Mouse (Mus musculus): ENCODE results near the gene Igf1r. TPM values are rescaled to one million over a fixed set of nuclear protein-coding genes. Genes with fewer than 3 reads are reported as not detected.

Igf1r gene
- total RNA-seq, 2 experiments from 2014 or later: 17.9 to 21.3 TPM

DNA sequence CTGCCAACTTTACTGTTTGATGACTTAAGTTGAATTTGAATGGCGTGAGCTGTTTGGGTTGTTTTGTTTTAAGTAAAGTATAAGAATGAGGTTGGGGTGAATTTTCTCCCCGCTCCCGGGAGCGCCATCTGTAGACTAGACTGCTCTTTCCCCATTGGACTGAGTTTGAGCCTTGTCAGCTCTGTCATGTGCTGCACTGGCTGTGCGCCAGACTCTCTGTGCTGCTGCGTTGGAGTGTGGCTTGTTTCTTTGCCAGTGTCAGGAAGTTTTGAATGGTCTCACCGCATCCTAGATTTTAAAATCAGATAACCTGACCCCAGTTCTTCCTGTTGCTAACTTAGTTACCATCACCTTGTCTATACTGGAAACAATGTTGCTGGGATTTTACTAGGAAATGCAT lies 118.0 kb downstream of the Igf1r start:
- DNase-seq: peak; percentile 77 to 79
- intact Hi-C loops (cut with DNase I): loop anchor here (5.0 kb wide), 1 partner anchor 57 kb away; no protein-coding TSS in a partner anchor

DNA sequence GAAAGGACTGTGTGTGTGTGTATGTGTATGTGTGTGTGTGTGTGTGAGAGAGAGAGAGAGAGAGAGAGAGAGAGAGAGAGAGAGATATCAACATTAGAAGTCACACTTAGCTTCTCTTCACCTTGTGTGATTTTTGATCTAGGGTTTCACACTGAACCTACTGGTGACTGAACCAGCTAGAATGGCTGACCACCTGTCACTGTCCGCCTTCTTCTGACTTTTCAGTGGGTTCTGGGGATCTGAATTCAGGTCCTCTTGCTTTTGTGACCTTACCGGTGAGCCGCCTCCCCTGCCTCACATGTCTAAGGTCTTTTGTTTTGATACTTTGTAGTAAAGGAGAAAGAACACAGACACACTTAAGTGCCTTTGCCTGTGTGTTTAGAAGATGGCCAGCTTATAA lies 118.4 kb downstream of the Igf1r start:
- no peak for DNase-seq
- intact Hi-C loops (cut with DNase I): loop anchor here (5.0 kb wide), 1 partner anchor 56 kb away; no protein-coding TSS in a partner anchor

DNA sequence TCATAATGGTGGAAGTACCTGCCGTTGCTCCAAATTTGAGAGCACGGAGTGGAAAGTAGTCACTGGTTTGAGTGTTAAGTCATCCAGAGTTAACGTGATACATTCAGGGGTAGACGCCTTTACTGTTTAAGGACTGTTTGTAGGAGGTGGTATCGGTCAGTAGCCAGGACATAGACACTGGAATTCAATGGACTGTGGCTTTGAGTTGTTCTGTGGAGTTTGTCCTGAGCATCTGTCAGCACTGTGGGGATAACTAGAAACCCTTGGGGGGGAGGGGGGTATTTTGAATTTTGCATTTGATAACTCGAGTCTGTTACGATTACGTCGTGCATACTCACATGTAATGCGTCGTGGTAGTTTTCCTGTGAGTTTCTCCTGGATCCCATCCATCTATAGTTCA lies 119.1 kb downstream of the Igf1r start:
- no peak for DNase-seq
- intact Hi-C loops (cut with DNase I): loop anchor here (5.0 kb wide), 1 partner anchor 56 kb away; no protein-coding TSS in a partner anchor

DNA sequence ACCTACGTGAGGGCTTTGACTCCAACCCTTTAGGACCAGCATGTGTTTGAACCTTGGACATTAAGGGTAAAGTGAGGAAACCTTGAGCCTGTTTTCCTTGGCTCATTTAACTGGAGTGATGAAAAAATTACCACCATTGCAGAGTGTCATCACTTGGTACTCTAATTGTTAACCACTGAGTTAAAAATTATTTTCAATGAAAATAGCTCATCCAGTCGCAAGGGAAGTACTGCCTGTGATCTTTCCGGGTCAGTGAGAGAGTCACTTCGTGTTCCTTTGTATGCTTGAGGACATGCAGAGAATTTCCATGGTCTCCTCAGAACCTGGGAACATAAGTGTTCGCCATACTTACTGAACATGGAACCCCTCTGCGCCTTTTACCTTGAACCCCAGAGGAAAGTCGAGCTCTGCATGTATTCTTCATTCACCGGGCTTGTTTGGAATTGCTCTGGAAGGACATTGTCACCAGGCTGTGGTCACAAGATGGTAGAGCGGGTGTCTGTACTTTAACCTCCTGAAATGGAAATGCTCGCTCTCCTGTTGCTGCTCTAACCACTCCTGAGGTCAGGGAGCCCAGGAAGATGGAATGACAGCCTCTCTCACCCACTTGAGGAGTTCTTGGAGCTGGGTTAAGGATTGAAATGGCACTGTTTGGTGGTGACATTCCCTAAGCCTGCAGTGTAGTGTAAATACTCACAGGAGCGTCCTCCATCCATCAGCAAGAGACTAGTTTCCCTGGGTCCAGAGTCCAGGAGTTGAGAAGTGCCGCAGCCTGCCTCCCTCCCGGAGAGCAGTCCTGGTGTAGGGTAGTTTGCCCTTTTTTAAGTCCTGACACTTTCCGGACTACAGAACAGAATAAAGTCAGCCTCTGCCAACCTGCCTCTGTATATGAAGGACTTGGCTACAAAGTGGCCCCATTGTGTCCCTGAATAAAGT lies 120.2 kb downstream of the Igf1r start:
- DNase-seq: no peak
- intact Hi-C loops (cut with DNase I): loop anchor here (5.0 kb wide), 1 partner anchor 55 kb away; no protein-coding TSS in a partner anchor

DNA sequence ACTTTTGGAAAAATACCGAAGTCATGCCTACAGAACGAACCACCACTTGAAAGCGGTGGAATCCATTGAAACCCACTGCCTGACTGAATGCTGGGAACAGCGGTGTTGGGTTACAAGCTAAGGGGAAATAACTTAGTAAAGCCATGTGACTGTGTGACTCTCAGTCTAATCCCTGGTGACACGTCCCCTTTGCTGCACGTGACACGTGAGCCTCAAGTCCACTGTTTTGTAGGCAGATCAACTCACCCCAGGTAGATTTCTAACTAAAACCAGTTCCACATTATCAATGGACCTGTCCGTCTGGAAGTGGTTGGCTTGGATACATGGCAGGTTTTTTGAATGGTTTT lies 120.8 kb downstream of the Igf1r start:
- intact Hi-C loops (cut with DNase I): loop anchor here (5.0 kb wide), 1 partner anchor 54 kb away; no protein-coding TSS in a partner anchor
- no peak for DNase-seq

DNA sequence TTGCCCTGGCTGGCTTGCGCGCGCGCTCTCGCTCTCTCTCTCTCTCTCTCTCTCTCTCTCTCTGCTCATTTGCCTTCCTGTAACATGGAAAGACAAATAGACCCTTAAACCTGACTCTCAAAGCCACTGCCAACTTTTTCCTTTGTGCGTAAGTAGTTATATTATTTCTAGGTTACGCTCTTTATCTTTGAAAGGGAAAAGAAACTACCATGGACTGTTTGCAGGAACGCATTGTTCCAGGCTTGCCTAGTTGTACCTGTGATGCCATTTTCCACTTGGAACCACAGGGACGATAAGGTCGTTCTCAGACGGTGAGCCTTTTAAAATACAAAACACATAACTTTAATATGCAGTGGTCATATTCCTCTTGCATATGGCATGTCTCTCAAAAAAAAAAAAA lies 122.1 kb downstream of the Igf1r start:
- DNase-seq: no peak
- intact Hi-C loops (cut with DNase I): loop anchor here (5.0 kb wide), 1 partner anchor 53 kb away; no protein-coding TSS in a partner anchor

DNA sequence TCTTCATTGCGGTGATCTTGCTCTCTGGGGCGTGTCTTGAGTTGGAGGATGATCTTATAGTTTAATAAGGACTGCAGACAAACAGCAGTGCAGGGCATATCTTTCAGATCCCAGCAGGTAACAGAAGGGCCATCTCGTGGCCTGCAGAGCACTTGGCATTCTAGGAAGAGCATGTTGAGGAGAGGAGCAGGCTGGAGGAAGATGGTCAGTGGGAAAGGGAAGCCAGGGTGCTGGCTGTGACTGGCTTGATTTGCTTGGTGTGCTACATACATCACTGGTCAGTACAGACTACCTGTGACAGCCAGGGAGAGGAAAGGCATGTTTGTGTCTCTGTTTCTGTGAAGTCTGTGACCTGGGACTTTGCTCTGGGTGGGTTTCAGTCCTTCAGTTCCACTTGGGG lies 122.8 kb downstream of the Igf1r start:
- intact Hi-C loops (cut with DNase I): no loop called here
- no peak for DNase-seq

DNA sequence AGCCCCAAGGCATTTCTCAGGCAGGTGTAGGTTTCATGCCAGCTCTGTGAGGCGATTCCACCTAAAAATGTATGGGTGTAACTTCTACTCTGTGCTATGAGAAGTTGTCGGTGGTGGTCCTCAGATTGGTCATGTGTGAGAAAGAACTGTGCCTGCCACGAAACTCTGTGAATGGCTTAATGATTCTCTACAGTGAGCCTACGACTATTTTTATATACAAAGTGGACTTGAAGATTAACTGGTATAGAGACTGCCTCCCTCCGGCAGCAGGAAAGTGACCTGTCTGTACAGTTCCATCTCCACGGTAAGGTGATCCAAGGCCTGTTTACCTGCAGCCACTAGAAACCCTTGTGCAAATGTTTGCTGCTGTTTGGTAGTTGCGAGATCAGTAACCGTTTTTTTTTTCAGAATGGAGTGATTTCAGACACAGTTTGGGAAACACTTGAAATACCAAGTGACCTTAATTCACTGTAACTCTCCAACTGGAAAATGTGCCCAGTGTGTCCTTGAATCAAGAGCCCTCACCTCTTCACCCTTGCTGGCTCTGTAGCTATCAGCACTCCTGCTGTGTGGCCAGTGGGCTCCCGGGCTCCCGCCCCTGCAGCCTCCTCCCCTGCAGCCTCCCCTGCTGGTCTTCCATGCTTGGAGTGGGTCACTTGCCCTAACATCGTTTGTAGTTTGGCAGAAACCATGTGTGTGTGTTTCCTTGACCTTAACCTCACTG lies 127.7 kb downstream of the Igf1r start:
- intact Hi-C loops (cut with DNase I): no loop called here
- no peak for DNase-seq

DNA sequence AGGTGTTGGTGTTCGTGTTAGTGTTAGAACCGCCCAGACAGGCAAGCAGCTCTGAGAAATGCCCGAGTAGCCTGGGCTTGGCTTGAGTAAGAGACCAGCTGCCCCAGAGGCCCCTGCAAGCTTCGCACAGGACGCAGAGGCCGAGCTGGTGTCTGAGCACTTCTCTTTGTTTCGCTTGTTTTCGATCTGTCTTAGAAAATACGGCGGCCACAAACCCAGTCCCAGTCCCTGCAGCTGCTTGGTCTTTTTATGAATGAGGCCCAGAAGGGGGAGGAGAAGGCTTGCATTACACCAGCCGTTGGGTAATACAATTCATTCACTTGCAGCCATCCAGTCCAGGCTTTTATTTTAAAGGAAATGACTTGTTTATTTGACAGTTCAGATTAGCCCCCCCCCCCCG lies 132.7 kb downstream of the Igf1r start:
- intact Hi-C loops (cut with DNase I): no loop called here

DNA sequence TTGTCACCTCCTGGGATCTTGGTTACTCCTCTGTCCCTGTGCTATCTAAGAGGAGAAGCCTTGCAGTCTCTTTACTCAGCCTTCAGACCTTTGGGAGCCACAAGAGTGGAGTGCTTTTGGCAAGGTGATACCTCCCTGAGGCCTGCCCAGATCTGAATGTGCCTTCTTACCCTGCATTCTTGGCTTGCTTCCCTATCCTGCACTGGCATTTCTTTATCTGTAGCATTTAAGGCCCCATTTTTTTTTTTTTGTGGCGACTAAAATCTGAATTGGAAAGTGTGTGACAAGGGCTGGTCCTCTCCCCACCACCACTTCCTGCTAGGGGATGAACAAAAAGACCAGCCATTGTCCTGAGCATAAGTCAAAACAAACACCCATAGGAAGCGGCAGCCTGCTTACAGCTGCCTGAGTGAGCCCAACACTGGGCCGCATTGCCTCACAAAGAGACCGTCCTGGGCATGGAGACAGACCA lies 133.3 kb downstream of the Igf1r start:
- DNase-seq: peak; percentile 27 to 44
- intact Hi-C loops (cut with DNase I): loop anchor here (2.0 kb wide), 1 partner anchor 41 kb away; no protein-coding TSS in a partner anchor

More for the DNA sequence above, 132.7 kb downstream of the Igf1r start:
- DNase-seq: peak; percentile 31 to 58

DNA sequence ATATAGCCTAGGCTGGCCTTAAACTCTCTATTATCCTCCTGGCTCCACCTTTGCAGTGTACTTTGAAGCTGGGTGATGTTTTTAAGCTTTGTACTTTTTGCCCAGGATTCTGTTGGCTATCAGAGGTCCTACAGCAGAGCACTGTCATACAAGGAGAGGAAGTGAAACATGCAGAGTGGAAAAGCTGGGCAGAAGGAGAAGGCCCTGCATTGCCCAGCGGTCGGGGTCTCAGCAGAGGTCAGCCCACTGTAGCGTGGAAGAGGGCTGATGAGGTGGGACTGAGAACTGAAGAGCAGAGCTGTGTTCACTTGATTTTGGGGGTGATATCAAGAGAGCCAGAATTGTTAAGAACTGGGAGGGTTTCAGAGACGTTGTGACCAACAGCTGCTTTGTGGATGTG lies 134.9 kb downstream of the Igf1r start:
- no peak for DNase-seq
- intact Hi-C loops (cut with DNase I): loop anchor here (2.0 kb wide), 1 partner anchor 39 kb away; no protein-coding TSS in a partner anchor

DNA sequence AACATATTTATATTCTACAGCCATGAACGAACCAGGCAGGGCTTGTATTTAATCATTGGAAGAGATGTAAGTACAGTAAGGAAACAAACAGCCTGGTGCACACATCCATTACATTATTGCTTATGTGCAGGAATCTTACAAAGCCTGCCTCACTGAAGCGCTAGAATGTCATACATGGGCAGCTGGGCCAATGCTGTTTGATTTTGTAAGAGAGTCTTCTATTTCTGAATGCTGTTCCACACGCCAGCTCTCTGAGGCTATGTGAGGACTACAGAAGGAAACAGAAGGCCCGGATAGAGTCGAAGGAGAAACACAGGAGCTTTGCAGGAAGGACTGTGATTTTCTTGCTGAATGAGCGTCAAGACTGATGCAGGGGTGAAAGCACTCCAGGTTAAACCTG lies 136.2 kb downstream of the Igf1r start:
- DNase-seq: no peak
- intact Hi-C loops (cut with DNase I): no loop called here

DNA sequence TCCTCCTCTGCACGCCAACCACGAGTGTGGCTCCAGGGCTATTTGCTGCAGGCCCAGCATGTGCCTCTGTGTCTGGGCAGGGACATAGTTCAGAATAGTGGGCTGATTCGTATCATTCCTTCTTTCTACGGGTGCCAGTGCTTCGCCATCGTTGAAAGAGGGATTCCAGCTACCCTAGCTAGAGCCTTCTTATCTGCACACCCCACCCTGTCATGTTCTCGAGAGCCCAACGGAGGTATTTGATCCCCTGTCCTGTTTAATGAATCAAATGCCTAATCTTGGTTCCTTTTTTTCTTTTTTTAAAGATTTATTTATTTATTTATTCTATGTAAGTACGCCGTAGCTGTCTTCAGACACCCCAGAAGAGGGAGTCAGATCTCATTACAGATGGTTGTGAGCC lies 137.1 kb downstream of the Igf1r start:
- intact Hi-C loops (cut with DNase I): no loop called here
- no peak for DNase-seq

DNA sequence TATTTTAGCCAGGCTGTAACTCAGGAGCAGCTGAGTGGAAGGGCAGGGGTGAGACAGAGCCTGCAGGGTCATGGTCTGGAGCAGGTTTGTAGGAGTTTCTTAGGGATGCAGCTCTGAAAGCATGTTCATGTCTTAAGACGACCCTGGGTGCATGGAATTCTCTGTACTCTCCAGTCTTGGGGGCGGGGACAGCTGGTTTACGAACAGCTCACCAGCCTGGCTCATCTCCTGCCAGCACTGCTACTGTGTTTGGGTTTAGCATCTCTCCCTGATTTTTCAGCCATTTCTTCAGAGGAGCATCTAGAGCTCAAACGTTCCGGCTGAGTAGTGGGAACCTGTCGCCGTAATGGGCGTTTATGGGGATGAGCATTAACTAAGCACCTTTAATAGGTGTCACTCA lies 137.9 kb downstream of the Igf1r start:
- intact Hi-C loops (cut with DNase I): no loop called here
- DNase-seq: no peak

DNA sequence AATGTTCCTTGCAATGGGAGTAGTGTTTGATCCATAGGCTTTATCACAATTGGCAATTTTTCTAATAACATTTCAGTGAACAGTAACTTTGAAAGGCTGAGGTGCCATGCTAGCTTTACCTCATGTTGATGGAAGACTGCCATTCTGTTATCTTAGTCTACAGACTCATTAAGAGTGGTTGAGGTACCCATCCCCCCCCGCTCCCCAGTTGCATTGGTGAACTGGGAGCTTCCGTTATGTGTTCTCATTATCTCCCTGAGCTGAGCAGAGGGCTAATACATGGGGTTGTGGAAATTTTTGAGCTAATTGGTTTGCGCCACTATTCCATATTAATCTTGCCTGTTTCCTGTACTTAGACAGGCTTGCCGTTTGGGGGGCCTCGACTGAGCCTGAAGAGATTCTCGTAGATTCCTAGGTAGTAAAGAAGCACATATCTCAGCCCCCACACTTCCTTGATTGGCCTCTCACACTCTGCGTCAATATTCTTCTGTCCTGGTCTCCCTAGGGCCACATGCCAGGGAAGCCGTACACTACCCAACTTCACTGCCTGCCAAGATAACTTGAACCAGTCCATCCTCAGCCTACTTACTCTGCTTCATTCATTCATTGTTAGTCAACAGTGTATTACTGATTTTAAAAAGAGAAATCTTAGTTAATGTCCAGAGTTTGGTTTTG lies 139.8 kb downstream of the Igf1r start:
- no peak for DNase-seq
- intact Hi-C loops (cut with DNase I): no loop called here

DNA sequence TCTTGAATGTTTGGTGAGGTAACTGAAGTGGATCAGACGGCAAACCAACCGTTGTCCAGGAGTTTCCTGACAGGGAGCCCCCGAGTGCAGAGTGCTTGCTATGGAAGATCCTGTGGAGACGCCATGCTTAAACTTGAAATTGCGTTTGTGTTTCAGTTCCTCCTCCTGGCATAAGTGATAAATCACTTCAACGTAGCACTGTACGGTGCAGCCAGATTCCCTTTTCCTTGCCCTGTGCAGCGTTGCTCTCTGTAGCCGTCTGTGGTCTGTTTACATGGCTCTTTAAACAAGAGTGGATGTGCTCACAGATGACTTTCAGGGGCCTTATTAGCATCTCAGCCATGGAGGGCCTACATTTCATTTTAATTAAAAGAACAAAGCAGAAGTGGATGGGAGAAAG lies 141.2 kb downstream of the Igf1r start:
- no peak for DNase-seq
- intact Hi-C loops (cut with DNase I): no loop called here

DNA sequence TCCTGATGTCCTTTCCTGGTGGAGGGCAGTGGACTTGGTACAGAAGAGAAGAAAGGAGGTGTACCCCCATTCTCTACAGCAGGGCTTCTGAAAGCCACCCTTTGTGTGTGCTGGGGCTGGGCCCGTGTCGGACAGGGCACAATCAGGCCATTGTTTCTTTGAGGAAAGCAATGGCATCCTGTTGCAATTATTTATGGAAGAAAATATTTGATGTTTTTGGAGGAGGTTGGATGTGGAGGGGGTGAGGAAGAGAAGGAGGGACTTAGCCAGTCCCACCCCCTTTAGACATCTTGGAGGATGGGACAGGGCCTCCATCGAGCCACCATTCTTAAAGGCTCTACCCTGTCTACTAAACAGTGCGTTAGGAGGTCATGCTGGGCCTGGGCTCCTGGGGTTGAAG lies 142.9 kb downstream of the Igf1r start:
- intact Hi-C loops (cut with DNase I): no loop called here
- no peak for DNase-seq

DNA sequence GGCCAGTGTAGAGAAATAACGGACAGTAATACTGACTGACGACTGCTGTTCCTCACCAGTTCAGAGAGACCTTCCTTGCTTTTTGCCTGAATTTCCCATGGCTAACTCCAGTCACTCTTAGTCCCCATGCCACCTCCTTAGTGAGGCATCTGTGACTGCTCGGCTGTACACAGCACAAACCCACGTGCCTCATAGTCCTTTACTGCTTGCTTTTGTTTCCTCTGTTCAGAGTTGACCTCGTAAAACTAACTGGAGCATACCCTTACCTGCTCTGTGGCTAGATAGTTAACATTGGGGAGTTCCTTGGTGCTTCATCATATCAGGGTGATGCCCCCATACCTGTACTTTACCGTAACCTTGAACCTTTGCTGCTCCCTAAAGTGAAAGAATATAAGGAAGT lies 143.8 kb downstream of the Igf1r start:
- intact Hi-C loops (cut with DNase I): no loop called here
- DNase-seq: no peak

DNA sequence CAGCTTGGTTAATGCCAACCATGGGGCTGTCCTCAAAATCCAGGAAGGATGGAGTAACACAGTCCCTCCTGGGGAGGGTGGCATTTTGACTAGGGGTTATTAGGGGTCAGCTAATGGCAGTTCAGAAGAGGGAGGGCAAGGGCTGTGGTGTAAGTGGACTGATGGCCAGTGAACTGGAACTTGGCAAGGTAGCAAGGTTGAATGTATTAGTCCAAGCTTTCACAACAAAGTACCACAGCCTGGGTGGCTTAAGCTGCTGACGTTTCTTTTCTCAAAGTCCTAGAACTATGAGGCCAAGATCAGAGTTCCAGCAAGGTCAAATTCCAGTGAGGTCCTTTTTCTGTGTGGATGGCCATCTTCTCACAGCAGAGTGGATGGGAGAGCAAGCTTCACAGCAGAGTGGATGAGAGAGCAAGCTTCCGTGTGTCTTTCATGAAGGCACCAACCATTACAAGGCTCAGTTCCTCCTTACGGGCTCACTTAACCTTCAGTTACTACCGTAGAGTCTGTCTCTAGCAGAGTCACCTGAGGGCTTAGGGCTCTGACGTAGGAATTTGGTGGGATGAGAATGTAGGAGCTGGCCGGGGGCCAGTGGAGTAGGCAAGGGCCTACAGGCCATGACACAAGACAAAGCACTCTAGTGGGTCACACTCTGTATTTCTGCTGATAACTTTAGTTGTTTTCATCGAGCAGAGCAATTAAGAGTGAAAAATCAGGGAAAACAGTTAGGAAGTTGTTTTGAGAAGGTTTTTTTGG lies 144.6 kb downstream of the Igf1r start:
- no peak for DNase-seq
- intact Hi-C loops (cut with DNase I): no loop called here

DNA sequence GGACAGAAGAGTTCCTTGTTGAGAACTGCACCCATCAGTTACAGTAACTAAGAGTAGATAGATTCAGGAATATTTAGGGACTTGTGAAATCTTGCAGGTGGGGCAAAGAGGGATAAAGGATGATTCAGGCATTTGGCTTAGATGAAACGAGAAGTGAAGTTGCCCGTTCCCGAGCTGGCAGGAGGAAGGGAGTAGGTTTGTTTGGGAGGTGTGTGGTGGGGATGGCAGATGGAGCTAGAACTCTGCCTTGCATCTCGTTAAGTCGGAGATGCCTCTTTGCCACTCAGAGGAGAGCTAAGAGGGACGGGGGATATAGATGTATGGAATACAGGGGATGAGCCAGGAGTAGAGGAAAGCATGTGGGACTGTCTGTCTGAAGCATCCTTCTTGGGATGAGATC lies 145.5 kb downstream of the Igf1r start:
- intact Hi-C loops (cut with DNase I): no loop called here
- no peak for DNase-seq
